Mouse (Mus musculus): ENCODE data around the gene Fbxo10. TPM values are rescaled to one million over a fixed set of nuclear protein-coding genes. Genes with fewer than 3 reads are reported as not detected.
"Not testable (repeated sequence)": the region's sequence is repeated elsewhere in the genome, so short reads cannot be mapped to it uniquely, and the experiment has no call there.

Fbxo10 gene
- total RNA-seq, 2 experiments from 2014 or later = 8.9 to 9.6 TPM

- DNase-seq = peak; percentile 50
These were observed 79.0 kb downstream of the Fbxo10 start for GRCm38 (mm10) chr4:45005452-45005851.

GRCm38 (mm10) chr4:45000001-45000400, 84.4 kb downstream of the Fbxo10 start:
- no peak for DNase-seq

GRCm38 (mm10) chr4:44998071-44998470, 86.3 kb downstream of the Fbxo10 start:
- no peak for DNase-seq

GRCm38 (mm10) chr4:44994776-44995175, 89.6 kb downstream of the Fbxo10 start:
- no peak for DNase-seq

GRCm38 (mm10) chr4:44993847-44994246, 90.6 kb downstream of the Fbxo10 start:
- no peak for DNase-seq

- DNase-seq = not testable (repeated sequence)
These were observed 91.2 kb downstream of the Fbxo10 start for GRCm38 (mm10) chr4:44993179-44993578.

GRCm38 (mm10) chr4:44992330-44992729, 92.1 kb downstream of the Fbxo10 start:
- not testable (repeated sequence) for DNase-seq

GRCm38 (mm10) chr4:44990560-44990959, 93.8 kb downstream of the Fbxo10 start:
- no peak for DNase-seq

Other genes starting within 250 kb of the Fbxo10 start
- gene Grhpr, start 103.2 kb downstream of the Fbxo10 start, total RNA-seq (2021) = 100 to 1,000 TPM; 145 to 194 TPM
- 10 to 100 TPM; 11.5 to 17.6 TPM for gene Zbtb5, start 72.2 kb downstream of the Fbxo10 start, total RNA-seq (2021)
- 10 to 100 TPM; 14.6 to 16.1 TPM for gene Polr1e, start 66.0 kb downstream of the Fbxo10 start, total RNA-seq (2021)
- gene Tomm5, start 23.5 kb upstream of the Fbxo10 start, total RNA-seq (2021) = 100 to 1,000 TPM; 137 to 158 TPM
- 1 to 10 TPM; 6.3 to 7.3 TPM for gene Frmpd1, start 100.3 kb upstream of the Fbxo10 start, total RNA-seq (2021)
- 10 to 100 TPM in 1 of 2 experiments, 1 to 10 TPM in 1; 8.4 to 12.0 TPM for gene Trmt10b, start 212.5 kb upstream of the Fbxo10 start, total RNA-seq (2021)

All from adrenal gland, postnatal 10 days (tissue).